Mouse (Mus musculus) liver, embryonic 14.5 days (tissue): ENCODE measurements around the gene Il16. TPM values are rescaled to one million over a fixed set of nuclear protein-coding genes. Genes with fewer than 3 reads are reported as not detected.

ENCODE experiments used
- ATAC-seq: fragments of 200-750 bp; cut with Nextera tagmentation; 2 replicates; pipeline ENCODE4 v1.8.0; 2017; ENCODE audit warnings: moderate number of reproducible peaks, mild to moderate bottlenecking, moderate library complexity; ENCODE audit not compliant: insufficient read depth
- DNase-seq, 3 experiments: peaks; one replicate each; pipeline ENCODE4 v3.0.0-alpha.2; 2012 to 2013; ENCODE audit warnings: low read depth in 3 of 3, low spot score in 3 of 3
- H3K27ac ChIP-seq: fragments of 300-500 bp; sonication (generic); 2 replicates; pipeline ENCODE4 v1.5.1; 2014; ENCODE audit warnings: moderate library complexity, mild to moderate bottlenecking, control low read depth, inconsistent platforms
- H3K27me3 ChIP-seq: fragments of 300-500 bp; sonication (generic); 2 replicates; pipeline ENCODE4 v1.6.1; 2014; ENCODE audit warnings: mild to moderate bottlenecking, low read length, moderate library complexity; ENCODE audit not compliant: control insufficient read depth, insufficient read depth
- H3K36me3 ChIP-seq: fragments of 300-500 bp; sonication (generic); replicated peaks from 2 replicates; pipeline ENCODE4 v1.6.1; 2014; ENCODE audit warnings: low read depth; ENCODE audit not compliant: control insufficient read depth, insufficient read depth
- H3K4me1 ChIP-seq, 2 experiments: fragments of 200-500 bp in 1 of 2; fragments of 300-500 bp in 1 of 2; sonication (generic) in 1 of 2; replicated peaks; 2 replicates each; pipeline ENCODE4 v1.6.1; 2012 to 2014; ENCODE audit warnings: antibody characterized with exemption in 1 of 2, inconsistent platforms in 1 of 2, low read length in 1 of 2; ENCODE audit not compliant: control insufficient read depth in 2 of 2, insufficient read depth in 2 of 2
- H3K4me2 ChIP-seq: fragments of 300-500 bp; sonication (generic); 2 replicates; pipeline ENCODE4 v1.6.1; 2014; ENCODE audit warnings: low read depth, mild to moderate bottlenecking, control low read depth, moderate library complexity
- H3K4me3 ChIP-seq, 2 experiments: fragments of 200-500 bp in 1 of 2; fragments of 300-500 bp in 1 of 2; sonication (generic) in 1 of 2; 2 replicates each; pipeline ENCODE4 v1.5.1; 2012 to 2014; ENCODE audit warnings: low read depth in 2 of 2, low read length in 2 of 2, mild to moderate bottlenecking in 2 of 2, control low read depth in 1 of 2, inconsistent platforms in 1 of 2, moderate library complexity in 1 of 2; ENCODE audit not compliant: insufficient read depth in 1 of 2
- H3K9ac ChIP-seq: fragments of 300-500 bp; sonication (generic); replicated peaks from 2 replicates; pipeline ENCODE4 v1.6.1; 2014; ENCODE audit warnings: mild to moderate bottlenecking, control low read depth, moderate library complexity
- H3K9me3 ChIP-seq: fragments of 300-500 bp; sonication (generic); 2 replicates; pipeline ENCODE4 v1.6.1; 2016; ENCODE audit warnings: low read length, mixed read lengths; ENCODE audit not compliant: control insufficient read depth
- CTCF ChIP-seq: IDR thresholded peaks from 2 replicates; pipeline ENCODE4 v1.5.1; 2016; ENCODE audit warnings: antibody characterized with exemption, low read depth, control low read depth
- EP300 ChIP-seq: IDR thresholded peaks from 2 replicates; pipeline ENCODE4 v1.6.1; 2016; ENCODE audit warnings: antibody characterized with exemption, low read depth
- WGBS: fragments of 180-500 bp; shearing (Covaris S2); extraction: QIAGEN DNeasy Blood & Tissue Kit; methylation state at CpG from one replicate; pipeline ENCODE4 v1.1.7; 2014; ENCODE audit not compliant: insufficient replicate concordance; 5-methylcytosine and 5-hydroxymethylcytosine counted together
- polyA plus RNA-seq, 2 experiments: library from polyadenylated mRNA; depleted of rRNA in 1 of 2; stranded (reverse) in 1 of 2; unstranded in 1 of 2; fragments of >200 nt; fragmentation: Nextera tagmentation in 1 of 2; extraction: Ambion mirVana in 1 of 2; gene quantifications; 2 replicates each; pipeline versions ENCODE4 v1.2.1 to v1.2.3; 2012 to 2014

Il16 gene
- polyA plus RNA-seq, 2 experiments = 2.3 to 3.8 TPM

- H3K36me3 ChIP-seq = no peaks in the 10 kb centered on the region
- TF ChIP-seq EP300 (no peak), CTCF (no peak)
- H3K9me3 ChIP-seq = no peaks in the 10 kb centered on the region
- no peaks in the 10 kb centered on the region for H3K27me3 ChIP-seq
- no peak overlapping the region for H3K4me2 ChIP-seq
- H3K27ac ChIP-seq = no peak overlapping the region
- H3K4me1 ChIP-seq = no peaks in the 10 kb centered on the region
- H3K9ac ChIP-seq = no peak overlapping the region
- no peak overlapping the region for H3K4me3 ChIP-seq
- ATAC-seq (no peak), DNase-seq (no peak)
Measured at GRCm38 (mm10) chr7:83723954-83724353, 21.6 kb downstream of the Il16 start.

GRCm38 (mm10) chr7:83723221-83723620, 22.3 kb downstream of the Il16 start:
- Histone ChIP-seq H3K27ac (no peak overlapping the region), H3K27me3 (no peaks in the 10 kb centered on the region), H3K4me3 (no peak overlapping the region), H3K4me2 (no peak overlapping the region), H3K9me3 (no peaks in the 10 kb centered on the region), H3K9ac (no peak overlapping the region), H3K4me1 (no peaks in the 10 kb centered on the region), H3K36me3 (no peaks in the 10 kb centered on the region)
- 61% methylated on average over 8 of the region's 8 CpGs for WGBS
- TF ChIP-seq CTCF = no peak
- TF ChIP-seq EP300 = no peak
- DNase-seq (no peak), ATAC-seq (no peak)

GRCm38 (mm10) chr7:83722485-83722884, 23.0 kb downstream of the Il16 start:
- H3K27me3 ChIP-seq = no peaks in the 10 kb centered on the region
- no peaks in the 10 kb centered on the region for H3K36me3 ChIP-seq
- no peak overlapping the region for H3K9ac ChIP-seq
- 20% methylated on average over 14 of the region's 14 CpGs for WGBS
- ATAC-seq (no peak), DNase-seq (peak in 1 of 3 experiments; percentile 6)
- no peaks in the 10 kb centered on the region for H3K4me1 ChIP-seq
- TF ChIP-seq EP300 = no peak
- TF ChIP-seq CTCF = no peak
- H3K4me2 ChIP-seq = no peak overlapping the region
- H3K27ac ChIP-seq = no peak overlapping the region
- no peaks in the 10 kb centered on the region for H3K9me3 ChIP-seq
- H3K4me3 ChIP-seq = no peak overlapping the region

- Histone ChIP-seq H3K4me2 (no peak overlapping the region), H3K4me1 (no peaks in the 10 kb centered on the region), H3K4me3 (no peak overlapping the region), H3K36me3 (no peaks in the 10 kb centered on the region), H3K27me3 (no peaks in the 10 kb centered on the region), H3K9me3 (no peaks in the 10 kb centered on the region), H3K27ac (no peak overlapping the region), H3K9ac (no peak overlapping the region)
- no peak for DNase-seq
- ATAC-seq = no peak
- no peak for TF ChIP-seq CTCF
- TF ChIP-seq EP300 = no peak
- WGBS = 27% methylated on average over 8 of the region's 8 CpGs
Measured at GRCm38 (mm10) chr7:83720231-83720630, 25.3 kb downstream of the Il16 start.

- H3K9me3 ChIP-seq = no peaks in the 10 kb centered on the region
- 30% methylated on average over 5 of the region's 5 CpGs for WGBS
- no peak overlapping the region for H3K27ac ChIP-seq
- DNase-seq = no peak
- no peak overlapping the region for H3K4me2 ChIP-seq
- no peak for TF ChIP-seq CTCF
- no peak for TF ChIP-seq EP300
- H3K4me3 ChIP-seq = no peak overlapping the region
- no peak overlapping the region for H3K9ac ChIP-seq
- H3K27me3 ChIP-seq = no peaks in the 10 kb centered on the region
- no peaks in the 10 kb centered on the region for H3K4me1 ChIP-seq
- no peaks in the 10 kb centered on the region for H3K36me3 ChIP-seq
- no peak for ATAC-seq
Measured at GRCm38 (mm10) chr7:83717021-83717725, 28.4 kb downstream of the Il16 start.
